Mouse (Mus musculus) CH12.LX (cell line): Measurements from ENCODE around the gene Gsap. TPM values are rescaled to one million over a fixed set of nuclear protein-coding genes. Genes with fewer than 3 reads are reported as not detected.

Experiments
- DNase-seq: peaks from one replicate; pipeline ENCODE4 v3.0.0-alpha.2; 2013; ENCODE audit errors: extremely low read depth
- H3K27ac ChIP-seq: 2 replicates; pipeline ENCODE4 v1.5.1; 2012; ENCODE audit warnings: low read depth, mild to moderate bottlenecking, control low read depth, moderate library complexity; ENCODE audit not compliant: insufficient read depth
- H3K27me3 ChIP-seq: replicated peaks from 2 replicates; pipeline ENCODE3; 2012; ENCODE audit warnings: inconsistent platforms
- H3K36me3 ChIP-seq, 2 experiments: replicated peaks in 1 of 2; 2 replicates each; pipeline versions ENCODE3 to v1.6.1; 2012; ENCODE audit warnings: inconsistent platforms in 1 of 2, low read length in 1 of 2, mild to moderate bottlenecking in 1 of 2, mixed read lengths in 1 of 2, moderate library complexity in 1 of 2; ENCODE audit not compliant: control insufficient read depth in 1 of 2, insufficient read depth in 1 of 2
- H3K4me1 ChIP-seq, 2 experiments: 2 replicates each; pipeline ENCODE4 v1.6.1; 2012; ENCODE audit warnings: inconsistent platforms in 1 of 2, moderate library complexity in 1 of 2; ENCODE audit not compliant: insufficient read depth in 2 of 2, control insufficient read depth in 1 of 2
- H3K4me2 ChIP-seq: 2 replicates; pipeline ENCODE4 v1.6.1; 2012; ENCODE audit warnings: low read depth, mild to moderate bottlenecking, control low read depth; ENCODE audit not compliant: poor library complexity, insufficient read depth, severe bottlenecking
- H3K4me3 ChIP-seq, 3 experiments: fragments of 150-350 bp in 1 of 3; sonication (generic) in 1 of 3; replicated peaks in 1 of 3; 2 replicates each; pipeline versions ENCODE3 to v1.5.1; 2011 to 2012; ENCODE audit warnings: low read depth in 2 of 3, low read length in 2 of 3, mild to moderate bottlenecking in 2 of 3, moderate library complexity in 2 of 3, control low read depth in 1 of 3, improper control_type of control experiment in 1 of 3, inconsistent platforms in 1 of 3, mixed read lengths in 1 of 3; ENCODE audit not compliant: poor library complexity in 1 of 3
- H3K79me2 ChIP-seq: replicated peaks from 2 replicates; pipeline ENCODE4 v1.6.1; 2012; ENCODE audit warnings: mild to moderate bottlenecking, moderate library complexity; ENCODE audit not compliant: control insufficient read depth, poor library complexity, insufficient read depth, severe bottlenecking; ENCODE audit errors: extremely low read depth
- H3K9ac ChIP-seq: 2 replicates; pipeline ENCODE4 v1.6.1; 2012; ENCODE audit warnings: low read depth, mild to moderate bottlenecking, control low read depth, moderate library complexity; ENCODE audit not compliant: insufficient read depth
- H3K9me3 ChIP-seq: replicated peaks from 2 replicates; pipeline ENCODE3; 2012; ENCODE audit warnings: low read length, inconsistent platforms, mixed read lengths
- BHLHE40 ChIP-seq: IDR thresholded peaks from 2 replicates; pipeline ENCODE4 v1.6.1; 2011; ENCODE audit warnings: mild to moderate bottlenecking, low read depth, low read length, improper control_type of control experiment
- CHD1 ChIP-seq: IDR thresholded peaks from 2 replicates; pipeline ENCODE4 v1.6.1; 2012; ENCODE audit warnings: low read depth, low read length, improper control_type of control experiment, inconsistent platforms
- CHD2 ChIP-seq: IDR thresholded peaks from 2 replicates; pipeline ENCODE4 v1.6.1; 2011; ENCODE audit warnings: low read length, improper control_type of control experiment
- CTCF ChIP-seq, 2 experiments: IDR thresholded peaks in 1 of 2; conservative IDR thresholded peaks in 1 of 2; 2 replicates each; pipeline ENCODE4 v1.5.1; 2011 to 2012; ENCODE audit warnings: low read depth in 2 of 2, low read length in 2 of 2, improper control_type of control experiment in 1 of 2, inconsistent platforms in 1 of 2, mild to moderate bottlenecking in 1 of 2, moderate library complexity in 1 of 2
- E2F4 ChIP-seq: IDR thresholded peaks from 2 replicates; pipeline ENCODE4 v1.6.1; 2011; ENCODE audit warnings: low read depth, low read length, improper control_type of control experiment; ENCODE audit not compliant: insufficient replicate concordance
- ELF1 ChIP-seq: IDR thresholded peaks from 2 replicates; pipeline ENCODE4 v1.6.1; 2014; ENCODE audit warnings: low read depth, mild to moderate bottlenecking, inconsistent platforms, low read length, improper control_type of control experiment
- EP300 ChIP-seq: IDR thresholded peaks from 2 replicates; pipeline ENCODE4 v1.6.1; 2011; ENCODE audit warnings: low read length, improper control_type of control experiment
- ETS1 ChIP-seq: conservative IDR thresholded peaks from 2 replicates; pipeline ENCODE4 v1.6.1; 2012; ENCODE audit warnings: low read depth, mild to moderate bottlenecking, inconsistent platforms, low read length, improper control_type of control experiment, moderate library complexity
- GABPA ChIP-seq: IDR thresholded peaks from 2 replicates; pipeline ENCODE4 v1.6.1; 2012; ENCODE audit warnings: low read depth, low read length, improper control_type of control experiment, inconsistent platforms; ENCODE audit not compliant: insufficient replicate concordance
- HCFC1 ChIP-seq: IDR thresholded peaks from 2 replicates; pipeline ENCODE4 v1.6.1; 2012; ENCODE audit warnings: low read depth, mild to moderate bottlenecking, inconsistent platforms, low read length, improper control_type of control experiment
- IRF4 ChIP-seq: IDR thresholded peaks from 2 replicates; pipeline ENCODE4 v1.6.1; 2014; ENCODE audit warnings: low read depth, mild to moderate bottlenecking, inconsistent platforms, low read length, improper control_type of control experiment
- JUND ChIP-seq: conservative IDR thresholded peaks from 2 replicates; pipeline ENCODE4 v1.6.1; 2011; ENCODE audit warnings: low read depth, low read length, improper control_type of control experiment
- MAX ChIP-seq: IDR thresholded peaks from 2 replicates; pipeline ENCODE4 v1.6.1; 2011; ENCODE audit warnings: low read length, improper control_type of control experiment
- MEF2A ChIP-seq: IDR thresholded peaks from 2 replicates; pipeline ENCODE4 v1.6.1; 2014; ENCODE audit warnings: low read depth, mild to moderate bottlenecking, inconsistent platforms, low read length, improper control_type of control experiment, borderline replicate concordance
- MXI1 ChIP-seq: IDR thresholded peaks from 2 replicates; pipeline ENCODE4 v1.6.1; 2011; ENCODE audit warnings: mild to moderate bottlenecking, low read depth, low read length, improper control_type of control experiment
- MYC ChIP-seq: IDR thresholded peaks from 2 replicates; pipeline ENCODE4 v1.6.1; 2011; ENCODE audit warnings: low read depth, mild to moderate bottlenecking, improper control_type of control experiment, low read length
- NELFE ChIP-seq: IDR thresholded peaks from 2 replicates; pipeline ENCODE4 v1.6.1; 2011; ENCODE audit warnings: low read depth, low read length, improper control_type of control experiment
- NRF1 ChIP-seq: IDR thresholded peaks from 2 replicates; pipeline ENCODE4 v1.6.1; 2014; ENCODE audit warnings: low read depth, mild to moderate bottlenecking, inconsistent platforms, low read length, improper control_type of control experiment, moderate library complexity
- PAX5 ChIP-seq: IDR thresholded peaks from 2 replicates; pipeline ENCODE4 v1.6.1; 2012; ENCODE audit warnings: low read length, inconsistent platforms, mixed read lengths
- POLR2A ChIP-seq: IDR thresholded peaks from 2 replicates; pipeline ENCODE4 v1.6.1; 2011; ENCODE audit warnings: low read depth, mild to moderate bottlenecking, improper control_type of control experiment, low read length
- POLR2AphosphoS2 ChIP-seq: IDR thresholded peaks from 2 replicates; pipeline ENCODE4 v1.6.1; 2011; ENCODE audit warnings: low read depth, low read length, improper control_type of control experiment
- RCOR1 ChIP-seq: conservative IDR thresholded peaks from 2 replicates; pipeline ENCODE4 v1.6.1; 2012; ENCODE audit warnings: low read depth, mild to moderate bottlenecking, inconsistent platforms, low read length, improper control_type of control experiment
- TBP ChIP-seq: conservative IDR thresholded peaks from 2 replicates; pipeline ENCODE4 v1.6.1; 2011; ENCODE audit warnings: low read depth, low read length, improper control_type of control experiment
- TCF12 ChIP-seq: IDR thresholded peaks from 2 replicates; pipeline ENCODE4 v1.6.1; 2014; ENCODE audit warnings: low read depth, mild to moderate bottlenecking, inconsistent platforms, low read length, improper control_type of control experiment
- UBTF ChIP-seq: IDR thresholded peaks from 2 replicates; pipeline ENCODE4 v1.6.1; 2012; ENCODE audit warnings: low read depth, mild to moderate bottlenecking, inconsistent platforms, low read length, improper control_type of control experiment, moderate library complexity
- USF1 ChIP-seq: IDR thresholded peaks from 2 replicates; pipeline ENCODE4 v1.6.1; 2014; ENCODE audit warnings: low read depth, mild to moderate bottlenecking, inconsistent platforms, low read length, improper control_type of control experiment
- USF2 ChIP-seq: conservative IDR thresholded peaks from 2 replicates; pipeline ENCODE4 v1.6.1; 2011; ENCODE audit warnings: low read depth, low read length, improper control_type of control experiment
- ZC3H11A ChIP-seq: IDR thresholded peaks from 2 replicates; pipeline ENCODE4 v1.6.1; 2012; ENCODE audit warnings: low read depth, mild to moderate bottlenecking, inconsistent platforms, low read length, improper control_type of control experiment
- ZKSCAN1 ChIP-seq: IDR thresholded peaks from 2 replicates; pipeline ENCODE4 v1.6.1; 2012; ENCODE audit warnings: low read depth, inconsistent platforms, low read length, improper control_type of control experiment, borderline replicate concordance
- ZNF384 ChIP-seq: IDR thresholded peaks from 2 replicates; pipeline ENCODE4 v1.6.1; 2012; ENCODE audit warnings: low read depth, low read length, improper control_type of control experiment, inconsistent platforms
- dilution Hi-C: fragments of 300-500 bp; cut with MboI; formaldehyde crosslinking; loops from 2 replicates; pipeline ENCODE4 v1.14.3; 2020; ENCODE audit warnings: low sequenced_read_pairs; ENCODE audit not compliant: extremely low pct_unique_long_range_greater_than_20kb, extremely low pct_ligation_motif_present
- in situ Hi-C: fragments of 300-500 bp; cut with MboI; formaldehyde crosslinking; loops from 3 replicates; pipeline ENCODE4 v1.14.3; 2019; ENCODE audit warnings: low sequenced_read_pairs, low pct_ligation_motif_present, low pct_unique_long_range_greater_than_20kb, mixed read lengths
- polyA plus RNA-seq: library from polyadenylated mRNA; unstranded; fragments of >175 nt; gene quantifications from 2 replicates; pipeline ENCODE4 v1.2.1, GENCODE M21; 2012; ENCODE audit warnings: low read depth; ENCODE audit not compliant: insufficient read length
- total RNA-seq, 2 experiments: library from RNA; depleted of rRNA; stranded (reverse); fragments of 300-350 nt in 1 of 2; fragments of >200 nt in 1 of 2; gene quantifications; 2 replicates each; pipeline ENCODE4 v1.2.3; 2012 to 2014

Gsap gene
- total and polyA plus RNA-seq, 3 experiments, result 1.7 to 3.8 (median 2.2) TPM

- TF ChIP-seq MXI1, result no peak
Measured at GRCm38 (mm10) chr5:21288658-21289435, 102.8 kb downstream of the Gsap start (continued).

GRCm38 (mm10) chr5:21290594-21290993, 104.5 kb downstream of the Gsap start:
- no peaks in the 10 kb centered on the region for H3K27me3 ChIP-seq
- dilution Hi-C loops (no loop called here), in situ Hi-C loops (no loop called here)
- DNase-seq, result no peak
- H3K9me3 ChIP-seq, result peaks cover 7% of the 10 kb centered on the region
- no peak overlapping the region for H3K9ac ChIP-seq
- no peaks in the 10 kb centered on the region for H3K79me2 ChIP-seq
- H3K27ac ChIP-seq, result no peak overlapping the region
- no peak overlapping the region for H3K4me2 ChIP-seq
- TF ChIP-seq EP300 (no peak), BHLHE40 (no peak), PAX5 (no peak), CTCF (conservative IDR thresholded peaks at IDR 0.05 in 1 of 2, IDR thresholded peaks at IDR 0.05 in 1 of 2; ENCODE audit: low read depth in 2 of 2, low read length in 2 of 2) (no peak), RCOR1 (no peak), MAX (no peak), E2F4 (no peak), ETS1 (no peak), USF1 (no peak), HCFC1 (no peak), CHD2 (no peak), MEF2A (no peak), NRF1 (no peak), MYC (no peak), POLR2A (no peak), IRF4 (no peak), UBTF (no peak), ZKSCAN1 (no peak), USF2 (no peak)
- H3K4me1 ChIP-seq, result peaks cover 5 to 14% of the 10 kb centered on the region in 2 experiments
- peaks cover 0 to 8% of the 10 kb centered on the region in 2 experiments for H3K36me3 ChIP-seq
- H3K4me3 ChIP-seq, result no peak overlapping the region

- DNase-seq, result peak; percentile 51
- no peak overlapping the region for H3K9ac ChIP-seq
- dilution Hi-C loops, result no loop called here
- no peak for TF ChIP-seq HCFC1
- TF ChIP-seq MEF2A, result no peak
- TF ChIP-seq EP300, result peak; percentile 45; the same call in 1 of the 2 replicates
- TF ChIP-seq RCOR1, result no peak
- TF ChIP-seq GABPA, result no peak
- TF ChIP-seq USF1, result no peak
- no peak for TF ChIP-seq ZKSCAN1
- TF ChIP-seq TCF12, result 0 out of 2 replicates have a peak, but pooled peaks have one; percentile 24
- TF ChIP-seq ZC3H11A, result no peak
- TF ChIP-seq CHD1, result no peak
- no peak for TF ChIP-seq TBP
- peak; percentile 46; the same call in 1 of the 2 replicates for TF ChIP-seq ELF1
- TF ChIP-seq JUND, result no peak
- no peak for TF ChIP-seq ETS1
- TF ChIP-seq NELFE, result no peak
- 0 out of 2 replicates have a peak, but pooled peaks have one; percentile 41 for TF ChIP-seq BHLHE40
- TF ChIP-seq POLR2AphosphoS2, result no peak
- no peak for TF ChIP-seq ZNF384
Measured at GRCm38 (mm10) chr5:21295683-21296082, 109.6 kb downstream of the Gsap start.

More at GRCm38 (mm10) chr5:21295683-21296082, 109.6 kb downstream of the Gsap start:
- Histone ChIP-seq H3K4me2 (peak overlapping the region; percentile 24), H3K4me1 (peaks cover 7 to 17% of the 10 kb centered on the region in 2 experiments), H3K27me3 (no peaks in the 10 kb centered on the region), H3K4me3 (no peak overlapping the region), H3K79me2 (no peaks in the 10 kb centered on the region), H3K36me3 (peaks cover 0 to 4% of the 10 kb centered on the region in 2 experiments), H3K27ac (no peak overlapping the region), H3K9me3 (peaks cover 7% of the 10 kb centered on the region)
- in situ Hi-C loops, result no loop called here
